Mouse (Mus musculus) heart, embryonic 11.5 days (tissue): ENCODE measurements around the gene Bcl11a. TPM values are rescaled to one million over a fixed set of nuclear protein-coding genes. Genes with fewer than 3 reads are reported as not detected.

Experiments
- ATAC-seq: fragments of 200-750 bp; cut with Nextera tagmentation; replicated peaks from 2 replicates; pipeline ENCODE4 v1.8.0; 2017; ENCODE audit warnings: moderate library complexity; ENCODE audit not compliant: insufficient number of reproducible peaks, low FRiP score, low TSS enrichment
- H3K27ac ChIP-seq: fragments of 300-500 bp; sonication (generic); 2 replicates; pipeline ENCODE4 v1.5.1; 2014; ENCODE audit warnings: mild to moderate bottlenecking, low read depth, low read length
- H3K27me3 ChIP-seq: fragments of 300-500 bp; sonication (generic); 2 replicates; pipeline ENCODE4 v1.6.1; 2014; ENCODE audit warnings: mild to moderate bottlenecking, low read length, mixed read lengths; ENCODE audit not compliant: control insufficient read depth, insufficient read depth
- H3K36me3 ChIP-seq: fragments of 300-500 bp; sonication (generic); 2 replicates; pipeline ENCODE4 v1.6.1; 2014; ENCODE audit warnings: mild to moderate bottlenecking, low read length, moderate library complexity, mixed read lengths; ENCODE audit not compliant: control insufficient read depth, insufficient read depth
- H3K4me1 ChIP-seq: fragments of 300-500 bp; sonication (generic); 2 replicates; pipeline ENCODE4 v1.6.1; 2014; ENCODE audit warnings: low read length; ENCODE audit not compliant: control insufficient read depth, insufficient read depth
- H3K4me2 ChIP-seq: fragments of 300-500 bp; sonication (generic); 2 replicates; pipeline ENCODE4 v1.6.1; 2014; ENCODE audit warnings: mild to moderate bottlenecking, moderate library complexity
- H3K4me3 ChIP-seq: fragments of 300-500 bp; sonication (generic); 2 replicates; pipeline ENCODE4 v1.5.1; 2014; ENCODE audit warnings: low read depth, low read length
- H3K9ac ChIP-seq: fragments of 300-500 bp; sonication (generic); 2 replicates; pipeline ENCODE4 v1.6.1; 2014; ENCODE audit warnings: mild to moderate bottlenecking, low read depth, low read length, moderate library complexity
- H3K9me3 ChIP-seq: fragments of 300-500 bp; sonication (generic); replicated peaks from 2 replicates; pipeline ENCODE4 v1.6.1; 2016; ENCODE audit warnings: low read length; ENCODE audit not compliant: control insufficient read depth
- WGBS: fragments of 180-500 bp; shearing (Covaris S2); extraction: QIAGEN DNeasy Blood & Tissue Kit; methylation state at CpG from one replicate; pipeline ENCODE4 v1.1.7; 2014; ENCODE audit not compliant: insufficient replicate concordance; 5-methylcytosine and 5-hydroxymethylcytosine counted together
- polyA plus RNA-seq: library from polyadenylated mRNA; unstranded; fragments of >200 nt; fragmentation: Nextera tagmentation; extraction: Ambion mirVana; gene quantifications from 2 replicates; pipeline ENCODE4 v1.2.1, GENCODE M21; 2014

Bcl11a gene
- polyA plus RNA-seq, 1 experiment from 2014 or later, result 21.7 TPM

GRCm38 (mm10) chr11:24100449-24101070 is 22.7 kb downstream of the Bcl11a start:
- H3K9ac ChIP-seq, result no peak overlapping the region
- H3K27ac ChIP-seq, result peak overlapping the region; percentile 22; the same call in 1 of the 2 replicates
- 63% methylated on average over 4 of the region's 4 CpGs for WGBS
- H3K27me3 ChIP-seq, result no peaks in the 10 kb centered on the region
- H3K4me2 ChIP-seq, result no peak overlapping the region
- H3K4me3 ChIP-seq, result no peak overlapping the region
- H3K9me3 ChIP-seq, result no peaks in the 10 kb centered on the region
- peaks cover 40% of the 10 kb centered on the region for H3K4me1 ChIP-seq
- ATAC-seq, result no peak
- no peaks in the 10 kb centered on the region for H3K36me3 ChIP-seq

- H3K36me3 ChIP-seq, result no peaks in the 10 kb centered on the region
- WGBS, result 53% methylated on average over 3 of the region's 3 CpGs
- H3K4me2 ChIP-seq, result no peak overlapping the region
- no peaks in the 10 kb centered on the region for H3K27me3 ChIP-seq
- no peak overlapping the region for H3K9ac ChIP-seq
- no peak; the same call in 1 of the 2 replicates for ATAC-seq
- H3K27ac ChIP-seq, result no peak overlapping the region
- H3K9me3 ChIP-seq, result no peaks in the 10 kb centered on the region
- H3K4me3 ChIP-seq, result no peak overlapping the region
- H3K4me1 ChIP-seq, result peaks cover 37% of the 10 kb centered on the region
Measured at GRCm38 (mm10) chr11:24101625-24102024, 23.8 kb downstream of the Bcl11a start.

- no peak for ATAC-seq
- Histone ChIP-seq H3K4me1 (peaks cover 37% of the 10 kb centered on the region), H3K4me3 (no peak overlapping the region), H3K27me3 (no peaks in the 10 kb centered on the region), H3K27ac (no peak overlapping the region), H3K9ac (no peak overlapping the region), H3K9me3 (no peaks in the 10 kb centered on the region), H3K4me2 (no peak overlapping the region), H3K36me3 (no peaks in the 10 kb centered on the region)
- WGBS, result 42% methylated on average over 2 of the region's 2 CpGs
Measured at GRCm38 (mm10) chr11:24102372-24102771, 24.5 kb downstream of the Bcl11a start.

- ATAC-seq, result no peak
- Histone ChIP-seq H3K36me3 (no peaks in the 10 kb centered on the region), H3K9me3 (no peaks in the 10 kb centered on the region), H3K4me1 (peaks cover 38% of the 10 kb centered on the region), H3K4me3 (no peak overlapping the region), H3K4me2 (no peak overlapping the region), H3K27me3 (no peaks in the 10 kb centered on the region), H3K9ac (no peak overlapping the region), H3K27ac (no peak overlapping the region)
- 77% methylated on average over 6 of the region's 6 CpGs for WGBS
Measured at GRCm38 (mm10) chr11:24103128-24103742, 25.4 kb downstream of the Bcl11a start.

- Histone ChIP-seq H3K27ac (no peak overlapping the region), H3K9ac (no peak overlapping the region), H3K4me2 (no peak overlapping the region), H3K4me3 (no peak overlapping the region), H3K9me3 (no peaks in the 10 kb centered on the region), H3K36me3 (no peaks in the 10 kb centered on the region), H3K27me3 (no peaks in the 10 kb centered on the region), H3K4me1 (peaks cover 25% of the 10 kb centered on the region)
- no peak for ATAC-seq
- 86% methylated on average over 5 of the region's 5 CpGs for WGBS
Measured at GRCm38 (mm10) chr11:24107414-24107813, 29.6 kb downstream of the Bcl11a start.

GRCm38 (mm10) chr11:24108974-24109373 is 31.1 kb downstream of the Bcl11a start:
- Histone ChIP-seq H3K27ac (no peak overlapping the region), H3K4me3 (no peak overlapping the region), H3K27me3 (no peaks in the 10 kb centered on the region), H3K4me1 (peaks cover 26% of the 10 kb centered on the region), H3K9ac (no peak overlapping the region), H3K9me3 (no peaks in the 10 kb centered on the region), H3K4me2 (no peak overlapping the region), H3K36me3 (no peaks in the 10 kb centered on the region)
- no peak for ATAC-seq
- 36% methylated on average over 3 of the region's 3 CpGs for WGBS

- no peaks in the 10 kb centered on the region for H3K9me3 ChIP-seq
- no peak overlapping the region for H3K4me3 ChIP-seq
- H3K4me2 ChIP-seq, result no peak overlapping the region
- H3K9ac ChIP-seq, result no peak overlapping the region
- no peaks in the 10 kb centered on the region for H3K27me3 ChIP-seq
- WGBS, result 88% methylated on average over 3 of the region's 3 CpGs
- no peaks in the 10 kb centered on the region for H3K36me3 ChIP-seq
- H3K4me1 ChIP-seq, result peaks cover 30% of the 10 kb centered on the region
- peak overlapping the region; percentile 70; the same call in 1 of the 2 replicates for H3K27ac ChIP-seq
- ATAC-seq, result no peak
Measured at GRCm38 (mm10) chr11:24109388-24109787, 31.5 kb downstream of the Bcl11a start.

GRCm38 (mm10) chr11:24110113-24110512 is 32.3 kb downstream of the Bcl11a start:
- no peaks in the 10 kb centered on the region for H3K9me3 ChIP-seq
- H3K27me3 ChIP-seq, result no peaks in the 10 kb centered on the region
- no peak overlapping the region for H3K4me3 ChIP-seq
- no peak overlapping the region for H3K9ac ChIP-seq
- H3K36me3 ChIP-seq, result no peaks in the 10 kb centered on the region
- peaks cover 38% of the 10 kb centered on the region for H3K4me1 ChIP-seq
- WGBS, result 46% methylated on average over 2 of the region's 2 CpGs
- H3K27ac ChIP-seq, result peak overlapping the region; percentile 70
- no peak for ATAC-seq
- peak overlapping the region; percentile 4; the same call in 1 of the 2 replicates for H3K4me2 ChIP-seq

- ATAC-seq, result no peak
- no peaks in the 10 kb centered on the region for H3K36me3 ChIP-seq
- no peak overlapping the region for H3K4me3 ChIP-seq
- no peak overlapping the region for H3K4me2 ChIP-seq
- H3K9me3 ChIP-seq, result no peaks in the 10 kb centered on the region
- no peak overlapping the region for H3K27ac ChIP-seq
- no peak overlapping the region for H3K9ac ChIP-seq
- H3K4me1 ChIP-seq, result peaks cover 42% of the 10 kb centered on the region
- no peaks in the 10 kb centered on the region for H3K27me3 ChIP-seq
- WGBS, result 65% methylated on average over 6 of the region's 6 CpGs
Measured at GRCm38 (mm10) chr11:24111720-24112119, 33.9 kb downstream of the Bcl11a start.
